Mouse (Mus musculus) megakaryocyte, adult 5-6 weeks (primary cell): Measurements from ENCODE around the gene Gtf2i. TPM values are rescaled to one million over a fixed set of nuclear protein-coding genes. Genes with fewer than 3 reads are reported as not detected.

Experiments used
- ATAC-seq: 2 replicates; pipeline ENCODE4 v1.8.0; 2016; ENCODE audit warnings: mild to moderate bottlenecking, inconsistent platforms; ENCODE audit not compliant: poor library complexity, severe bottlenecking
- total RNA-seq, 2 experiments: library from RNA; stranded (forward) in 1 of 2; stranded (reverse) in 1 of 2; fragments of 153-499, 151-499 nt in 1 of 2; fragments of 221-1000, 200-1000 nt in 1 of 2; gene quantifications; 2 replicates each; pipeline versions ENCODE4 v1.2.3 to v1.2.4; 2015 to 2017

Gtf2i gene
- total RNA-seq, 2 experiments from 2014 or later: 15.5 to 24.8 TPM

DNA sequence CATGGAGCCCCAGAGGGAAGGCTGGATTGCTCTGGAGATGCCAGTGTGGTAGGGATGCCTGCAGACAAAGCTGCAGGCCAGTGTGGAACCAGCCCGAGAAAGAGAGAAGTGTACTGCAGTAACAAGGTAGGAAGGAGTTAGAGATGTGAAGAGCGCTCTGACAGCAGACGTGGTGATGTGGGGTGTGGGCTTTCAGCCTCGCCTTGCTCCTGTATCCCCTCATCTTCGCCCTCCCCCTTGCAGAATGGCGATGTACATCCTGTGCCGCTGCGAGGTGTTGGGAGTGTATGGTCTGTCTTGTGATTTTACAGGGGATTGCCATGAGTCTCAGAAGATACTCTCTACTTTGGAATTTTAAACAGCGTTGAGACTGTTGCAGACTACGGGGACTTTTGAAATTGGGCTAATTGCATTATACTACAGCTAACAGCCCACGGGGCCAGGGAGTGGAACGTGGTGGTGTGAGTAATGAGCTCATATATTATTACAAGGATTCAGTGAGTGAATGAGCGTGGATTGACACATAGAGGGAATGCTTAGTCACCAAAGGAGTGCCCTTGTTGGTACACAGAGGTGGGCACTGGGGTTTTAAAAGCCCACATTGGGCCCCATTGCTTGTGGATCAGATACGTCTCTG, 65.8 kb downstream of the Gtf2i start:
- no peak for ATAC-seq

GRCm38 (mm10) chr5:134246146-134246545, 68.4 kb downstream of the Gtf2i start:
- no peak for ATAC-seq

GRCm38 (mm10) chr5:134244890-134245289, 69.7 kb downstream of the Gtf2i start:
- ATAC-seq: no peak

- ATAC-seq: no peak
Measured at GRCm38 (mm10) chr5:134243661-134244436, 70.7 kb downstream of the Gtf2i start.

DNA sequence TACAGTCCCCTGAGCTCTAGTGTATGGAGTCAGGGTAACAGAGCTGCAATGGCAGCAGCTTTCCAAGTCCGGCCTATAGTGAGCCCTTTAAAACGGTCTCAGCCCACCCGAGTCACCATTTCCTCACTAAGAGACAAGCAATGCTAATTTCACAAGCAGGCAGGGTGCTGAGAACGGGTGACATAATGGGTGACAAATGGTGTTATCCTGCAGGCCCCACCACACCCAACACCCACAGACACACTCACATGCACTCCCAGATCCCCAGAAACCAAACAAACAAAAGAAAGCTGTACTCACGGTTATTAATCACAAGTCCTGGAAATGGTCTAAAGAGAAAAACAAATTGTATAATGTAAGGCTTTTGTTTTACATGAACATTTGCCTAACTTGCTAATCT, 72.7 kb downstream of the Gtf2i start:
- no peak for ATAC-seq

- ATAC-seq: no peak
Measured at GRCm38 (mm10) chr5:134237936-134238760, 76.4 kb downstream of the Gtf2i start.

GRCm38 (mm10) chr5:134237508-134237907, 77.1 kb downstream of the Gtf2i start:
- ATAC-seq: no peak

DNA sequence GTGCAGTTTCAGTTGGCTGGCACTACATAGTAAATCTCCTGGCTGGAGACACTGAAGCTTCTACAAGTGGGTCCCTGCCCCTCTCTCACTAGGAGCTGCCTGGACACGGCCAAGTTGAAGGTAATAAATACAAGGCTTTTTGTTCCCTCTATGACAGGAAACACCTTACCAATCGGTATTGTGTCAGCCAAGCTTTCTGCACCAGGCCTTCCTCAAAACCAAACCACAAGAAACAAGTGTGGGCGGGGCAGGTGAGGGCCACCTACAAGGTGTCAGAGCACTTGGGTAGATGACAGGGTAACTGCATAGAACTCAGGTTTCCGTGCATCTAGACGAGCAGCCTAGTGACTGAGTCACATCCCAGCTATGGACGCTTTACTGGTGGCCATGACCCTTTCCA, 77.8 kb downstream of the Gtf2i start:
- peak; percentile 63 for ATAC-seq

DNA sequence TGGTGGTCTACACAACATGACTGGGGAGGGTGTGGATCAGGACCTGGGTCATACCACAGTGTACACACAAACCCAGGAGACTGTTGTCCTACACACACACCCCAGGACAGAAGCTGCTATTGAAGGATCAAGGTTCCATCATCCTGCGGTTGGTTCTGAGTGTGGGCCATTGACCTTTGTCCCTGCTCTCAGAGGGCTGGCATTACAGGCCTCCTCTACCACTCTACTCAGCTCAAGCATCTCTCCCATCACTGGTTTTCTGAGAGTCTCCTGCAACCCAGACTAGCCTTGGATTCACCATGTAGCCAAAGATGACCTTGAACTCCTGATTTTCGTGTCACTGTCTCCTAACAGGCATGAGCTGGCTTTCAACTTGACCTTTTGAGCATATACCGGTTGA, 78.3 kb downstream of the Gtf2i start:
- no peak for ATAC-seq

DNA sequence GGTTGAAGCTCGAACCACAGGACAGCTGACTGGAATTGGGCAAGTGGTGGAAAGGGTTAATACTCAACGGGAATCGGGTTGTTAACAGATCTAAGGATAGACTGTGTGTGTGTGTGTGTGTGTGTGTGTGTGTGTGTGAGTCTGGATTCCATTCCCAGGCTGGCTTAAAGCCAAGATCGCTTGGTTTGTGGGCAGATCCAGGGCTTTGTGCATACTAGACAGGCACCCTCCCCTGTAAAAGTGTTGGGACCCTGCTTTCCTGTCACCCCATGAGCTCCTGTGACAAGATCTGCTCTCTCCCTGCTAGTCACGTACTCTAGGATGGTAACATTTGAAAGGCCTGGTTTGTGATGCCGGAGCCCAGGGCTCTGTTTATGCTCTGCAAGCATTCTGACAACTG, 79.4 kb downstream of the Gtf2i start:
- no peak for ATAC-seq

DNA sequence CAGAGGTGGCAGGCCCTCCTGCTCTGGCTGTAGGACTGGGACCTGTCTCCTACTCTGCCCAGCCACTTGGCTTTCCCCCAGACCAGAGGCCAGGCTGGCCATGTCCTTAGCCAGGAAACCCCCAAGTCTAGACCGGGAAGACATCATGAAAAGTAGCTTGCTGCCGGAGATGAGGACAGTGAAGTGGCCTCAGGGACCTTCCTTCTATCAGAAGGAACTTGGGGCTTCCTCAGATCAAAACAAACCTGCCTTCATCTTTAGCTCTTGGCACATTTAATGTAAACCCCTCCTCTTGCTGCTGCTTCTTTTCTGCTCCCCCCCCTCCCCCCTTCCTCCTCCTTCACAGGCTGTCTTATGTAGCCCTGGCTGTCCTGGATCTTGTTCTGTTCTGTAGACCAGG, 80.4 kb downstream of the Gtf2i start:
- ATAC-seq: no peak

- ATAC-seq: no peak
Measured at GRCm38 (mm10) chr5:134233244-134233651, 81.3 kb downstream of the Gtf2i start.

- ATAC-seq: peak; percentile 56
Measured at GRCm38 (mm10) chr5:134232568-134232967, 82.0 kb downstream of the Gtf2i start.

DNA sequence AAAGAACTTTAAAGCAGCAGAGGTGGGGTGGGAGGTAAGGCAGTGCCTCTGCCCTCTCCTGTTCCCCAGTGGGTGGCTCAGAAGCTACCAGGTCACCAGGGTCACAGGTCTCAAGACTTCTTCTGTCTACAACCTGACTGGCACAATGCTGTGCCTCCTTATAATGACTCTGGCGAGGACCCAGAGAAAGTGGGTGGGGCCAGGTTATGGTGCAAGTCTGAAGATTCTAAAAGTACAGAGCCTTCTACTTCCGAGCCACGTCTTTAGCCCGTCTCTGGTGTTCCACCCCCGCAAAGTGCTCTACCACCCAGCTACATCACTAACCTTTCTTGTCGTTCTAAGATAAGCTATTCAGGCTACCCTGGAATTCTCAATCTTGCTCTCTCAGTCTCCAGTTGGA, 82.4 kb downstream of the Gtf2i start:
- peak; percentile 40 for ATAC-seq

DNA sequence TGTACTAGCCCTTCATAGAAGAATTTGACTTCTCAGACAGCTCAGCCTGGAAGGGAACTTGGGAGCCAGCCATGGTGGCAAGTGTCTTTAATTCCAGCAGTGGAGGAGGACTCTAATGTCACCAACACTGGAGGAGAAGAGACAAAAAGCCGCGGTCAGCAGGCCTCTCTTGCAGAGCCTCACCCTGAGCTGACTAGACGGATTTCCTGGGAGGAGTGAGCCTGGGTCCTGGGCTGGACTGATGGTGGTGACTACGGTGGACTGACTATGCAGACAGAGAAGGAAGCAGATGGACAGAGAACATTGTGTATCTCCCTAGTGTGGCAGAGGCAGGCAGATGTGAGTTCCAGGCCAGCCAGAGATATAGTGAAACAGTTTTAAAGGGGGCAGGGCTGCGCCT, 83.2 kb downstream of the Gtf2i start:
- ATAC-seq: peak; percentile 28

DNA sequence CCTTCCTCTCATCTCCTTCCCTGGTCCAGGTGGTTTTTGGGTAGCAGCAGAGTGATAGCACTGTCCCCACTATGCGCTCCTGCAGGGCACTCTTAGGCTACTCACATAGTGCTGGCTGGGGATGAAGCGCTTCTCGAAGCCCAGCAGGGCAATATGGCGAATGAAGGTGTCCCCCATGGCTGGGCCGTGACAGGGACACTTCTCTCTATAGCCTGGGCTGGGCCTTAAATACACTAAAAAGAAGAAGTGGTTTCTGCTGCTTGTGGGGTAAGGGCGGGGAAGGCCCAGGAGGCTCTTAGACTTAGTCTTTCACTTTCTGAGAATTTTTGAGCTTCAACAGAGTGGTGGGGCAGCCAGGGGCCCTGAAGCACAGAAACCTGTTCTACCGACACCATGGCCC, 85.2 kb downstream of the Gtf2i start, which contains the start of gene Ncf1:
Ncf1 (minus strand) TSS at position 235 of the 400 bp plus-strand sequence.
- peak; percentile 43 for ATAC-seq

GRCm38 (mm10) chr5:134228249-134228638, 86.3 kb downstream of the Gtf2i start:
- ATAC-seq: no peak

- no peak for ATAC-seq
Measured at GRCm38 (mm10) chr5:134227574-134228248, 86.8 kb downstream of the Gtf2i start.

- no peak for ATAC-seq
Measured at GRCm38 (mm10) chr5:134226946-134227345, 87.6 kb downstream of the Gtf2i start.

- ATAC-seq: no peak
Measured at GRCm38 (mm10) chr5:134225110-134225901, 89.3 kb downstream of the Gtf2i start.
